Mouse (Mus musculus) frontal cortex, postnatal 25 days (tissue): ENCODE measurements around the gene Atg16l1.
A peak's percentile ranks its signal among the peaks of the same experiment; 100 is the strongest.

Experiments used
- DNase-seq, 2 experiments: peaks; one replicate each; pipeline ENCODE4 v3.0.0; 2022; ENCODE audit warnings: low spot score in 2 of 2

The Atg16l1 gene

DNA sequence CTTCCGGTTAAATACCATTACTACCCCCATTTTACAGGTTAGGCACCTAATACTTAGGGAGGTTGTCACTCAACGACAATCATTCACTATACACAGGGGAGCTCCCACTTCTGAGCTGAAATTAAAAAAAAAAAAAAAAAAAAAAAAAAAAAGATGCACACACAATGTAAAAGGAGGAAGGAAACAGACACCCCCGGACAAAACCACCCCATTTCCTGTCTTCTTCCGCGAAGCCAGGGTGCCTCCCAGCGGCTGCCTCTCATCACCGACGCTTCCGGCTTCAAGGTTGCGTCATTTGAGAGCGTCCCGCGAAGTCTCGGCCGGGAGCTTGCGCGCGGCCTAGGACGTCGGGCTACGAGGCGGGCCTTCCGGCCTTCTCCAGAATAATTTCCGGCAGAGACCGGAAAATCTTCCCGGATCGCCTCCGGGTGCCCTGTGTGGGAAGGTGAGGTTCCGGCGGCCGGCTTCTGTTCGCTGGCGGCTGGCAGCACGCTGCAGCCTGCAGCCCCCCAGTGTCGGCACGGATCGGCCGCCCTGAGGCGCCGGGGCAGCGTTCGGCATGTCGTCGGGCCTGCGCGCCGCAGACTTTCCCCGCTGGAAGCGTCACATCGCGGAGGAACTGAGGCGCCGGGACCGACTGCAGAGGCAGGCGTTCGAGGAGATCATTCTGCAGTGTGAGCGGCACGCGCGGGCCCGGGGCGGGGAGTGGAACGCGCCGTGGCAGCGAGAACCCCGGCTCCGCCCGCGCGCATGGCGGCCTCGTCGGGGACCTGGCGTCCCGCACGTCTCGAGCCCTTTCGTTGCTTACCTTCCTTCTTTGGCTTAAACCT, at the start of gene Atg16l1:
Gene Atg16l1, plus strand, starts transcription at position 230 of the 830 bp plus-strand sequence.
- peak; percentile 89 to 93 for DNase-seq

DNA sequence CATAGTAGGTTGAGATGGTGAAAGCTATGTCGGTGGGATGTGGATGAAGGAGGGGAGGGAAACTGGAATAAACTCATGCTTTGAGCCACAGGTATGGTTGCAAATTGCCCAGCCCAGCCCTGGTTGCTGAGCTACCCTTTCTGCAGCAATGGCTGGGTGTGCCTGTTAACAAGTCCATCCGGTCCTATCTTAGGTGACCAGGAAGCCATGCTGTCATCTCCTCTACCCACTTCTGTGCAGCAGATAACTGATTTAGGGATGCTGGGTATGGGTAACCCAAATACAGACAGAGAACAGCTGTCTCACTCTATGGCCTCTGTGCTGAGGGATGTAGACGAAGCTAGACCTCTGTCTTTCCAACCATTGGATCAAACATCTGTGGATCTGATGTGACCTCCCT, 49.3 kb upstream of the Atg16l1 start:
- DNase-seq: no peak

DNA sequence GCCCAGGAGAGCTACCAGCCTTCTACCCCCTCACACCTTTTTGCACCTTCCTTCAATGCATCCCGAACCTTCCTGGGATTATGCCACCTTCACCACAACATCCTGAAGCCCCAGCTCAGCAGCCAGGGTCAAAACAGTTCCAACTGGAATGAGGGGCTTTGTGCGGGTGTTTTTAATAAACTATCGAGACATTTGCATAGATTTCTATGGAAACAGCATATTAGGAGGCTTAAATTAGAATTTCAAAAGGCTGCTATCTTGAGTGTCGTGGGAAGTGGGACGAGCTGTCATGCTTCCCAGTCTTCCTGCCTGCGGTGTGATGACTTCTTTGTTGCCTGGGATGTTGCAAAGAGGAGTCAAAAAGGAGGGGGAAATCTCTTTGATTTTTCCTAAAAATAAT, 46.6 kb upstream of the Atg16l1 start:
- DNase-seq: no peak

DNA sequence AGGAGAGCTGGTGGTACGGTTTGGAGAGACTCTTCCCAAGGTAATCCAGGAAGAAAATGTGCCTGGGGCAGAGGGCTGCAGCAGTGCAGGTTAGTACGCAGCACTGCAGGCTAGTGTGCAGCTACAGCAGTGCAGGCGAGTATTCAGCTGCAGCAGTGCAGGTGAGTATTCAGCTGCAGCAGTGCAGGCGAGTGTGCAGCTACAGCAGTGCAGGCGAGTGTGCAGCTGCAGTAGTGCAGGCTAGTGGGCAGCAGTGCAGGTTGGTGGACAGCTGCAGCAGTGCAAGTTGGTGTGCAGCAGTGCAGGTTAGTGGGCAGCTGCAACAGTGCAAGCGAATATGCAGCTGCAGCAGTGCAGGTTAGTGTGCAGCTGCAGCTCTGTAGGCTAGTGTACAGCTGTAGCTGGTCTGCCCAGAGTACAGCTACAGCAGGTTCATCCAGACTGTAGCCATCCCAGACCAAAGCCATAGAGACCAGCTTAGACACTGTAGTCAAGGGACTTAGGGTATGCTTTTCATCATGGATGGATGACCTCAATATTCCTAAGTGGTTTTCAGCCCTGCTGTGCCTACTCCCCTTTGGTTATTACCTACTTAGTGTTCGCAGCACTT, 45.9 kb upstream of the Atg16l1 start:
- DNase-seq: no peak

DNA sequence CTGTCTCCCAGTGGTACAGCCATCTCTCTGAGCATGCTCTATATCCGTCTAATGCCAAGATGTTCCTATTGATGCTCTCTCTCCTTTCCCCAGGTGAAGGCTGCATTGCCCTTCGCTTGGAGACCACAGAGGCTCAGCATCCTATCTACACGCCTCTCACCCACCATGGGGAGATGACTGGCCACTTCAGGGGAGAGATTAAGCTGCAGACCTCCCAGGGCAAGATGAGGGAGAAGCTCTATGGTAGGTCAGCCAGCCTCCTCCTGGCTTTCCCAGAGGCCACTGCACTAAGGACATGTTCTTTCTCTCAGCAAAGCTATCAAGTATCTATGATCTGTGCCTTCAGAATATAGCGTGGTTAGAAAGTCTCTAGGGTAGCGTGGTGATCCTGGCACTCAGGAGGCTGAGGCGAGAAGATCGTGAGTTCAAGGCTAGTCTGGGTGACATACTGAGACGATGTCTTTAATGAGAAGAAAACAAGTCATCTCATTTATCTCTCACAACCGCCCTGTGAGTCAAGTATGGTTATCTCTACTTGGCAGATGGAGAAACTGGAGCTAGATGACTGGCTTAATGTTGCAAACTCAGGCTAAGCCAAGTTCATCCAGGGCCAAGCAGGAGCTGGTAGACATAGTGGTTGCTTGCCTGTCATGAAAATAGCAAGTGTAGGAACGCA, 43.6 kb upstream of the Atg16l1 start:
- DNase-seq: no peak

DNA sequence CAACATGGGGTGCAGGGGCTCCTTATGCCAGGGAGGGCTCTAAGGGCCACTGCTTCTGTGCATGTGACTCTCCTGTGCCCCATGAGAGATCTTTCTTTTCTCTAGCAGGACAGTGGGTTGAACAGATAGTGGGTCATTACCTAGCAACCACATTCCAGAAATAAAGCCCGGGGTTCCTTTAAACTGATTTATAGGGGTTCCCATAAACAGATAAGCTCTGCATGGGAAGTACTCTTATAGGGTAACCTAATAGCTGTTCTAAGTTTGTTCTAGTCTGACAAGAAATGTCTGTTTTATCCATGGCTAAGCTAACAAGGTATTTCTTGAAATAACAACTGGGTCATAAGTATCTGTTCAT, 43.1 kb upstream of the Atg16l1 start:
- no peak for DNase-seq

DNA sequence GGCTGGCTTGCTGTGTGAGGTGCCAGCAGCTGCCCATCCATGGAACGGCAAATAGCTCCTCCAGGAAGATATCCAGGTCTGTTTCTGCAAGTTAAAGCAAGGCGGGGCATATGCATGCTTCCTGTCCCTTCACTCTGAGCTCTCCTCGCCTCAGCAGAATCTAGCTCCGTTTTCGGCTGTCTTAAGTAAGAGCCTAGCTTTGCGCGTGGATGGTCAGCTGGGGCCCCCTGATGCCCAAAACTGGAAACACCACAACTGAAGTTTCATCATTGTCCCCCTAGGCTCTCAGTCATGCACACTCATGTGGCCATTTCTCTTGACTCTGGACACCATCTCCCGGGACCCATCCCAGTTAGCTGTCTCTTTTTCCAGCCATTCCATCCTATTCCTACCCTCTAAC, 34.3 kb upstream of the Atg16l1 start:
- DNase-seq: peak in 1 of 2 experiments; percentile 45

DNA sequence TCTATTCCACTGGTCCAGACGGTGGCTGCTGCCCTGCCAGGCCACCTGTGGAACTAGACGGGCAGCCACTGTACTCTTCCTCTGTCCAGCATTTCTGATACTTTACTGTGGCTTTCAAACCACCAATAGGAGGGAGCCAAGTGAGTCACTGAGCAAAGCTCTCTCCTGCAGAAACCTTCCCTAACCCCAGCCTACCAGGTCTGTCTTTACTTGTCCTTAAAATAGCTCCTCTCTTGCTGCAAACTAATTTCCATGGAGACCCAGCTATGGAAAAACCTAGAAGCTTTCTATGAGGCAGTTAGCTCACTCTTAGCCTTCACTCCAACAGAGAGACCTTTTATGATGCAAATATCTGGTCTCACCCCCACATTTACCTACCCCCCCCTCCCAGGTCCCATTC, 33.6 kb upstream of the Atg16l1 start:
- DNase-seq: no peak

DNA sequence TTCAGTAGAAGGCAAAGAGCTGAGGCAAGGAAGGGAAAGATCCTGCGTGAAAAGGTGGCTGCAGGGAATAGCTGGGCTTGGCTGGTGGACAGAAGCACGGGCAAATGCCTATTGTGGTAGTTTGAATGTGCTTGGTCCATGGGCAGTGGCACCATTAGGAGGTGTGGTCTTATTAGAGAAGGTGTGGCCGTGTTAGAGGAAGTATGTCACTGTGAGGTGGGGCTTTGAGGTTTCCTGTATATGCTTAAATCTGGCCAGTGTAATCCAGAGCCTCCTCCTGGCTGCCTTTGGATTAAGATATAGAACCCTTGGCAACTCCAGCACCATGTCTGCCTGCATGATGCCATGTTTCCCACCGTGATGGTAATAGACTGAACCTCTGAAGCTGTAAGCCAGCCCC, 32.3 kb upstream of the Atg16l1 start:
- DNase-seq: no peak

DNA sequence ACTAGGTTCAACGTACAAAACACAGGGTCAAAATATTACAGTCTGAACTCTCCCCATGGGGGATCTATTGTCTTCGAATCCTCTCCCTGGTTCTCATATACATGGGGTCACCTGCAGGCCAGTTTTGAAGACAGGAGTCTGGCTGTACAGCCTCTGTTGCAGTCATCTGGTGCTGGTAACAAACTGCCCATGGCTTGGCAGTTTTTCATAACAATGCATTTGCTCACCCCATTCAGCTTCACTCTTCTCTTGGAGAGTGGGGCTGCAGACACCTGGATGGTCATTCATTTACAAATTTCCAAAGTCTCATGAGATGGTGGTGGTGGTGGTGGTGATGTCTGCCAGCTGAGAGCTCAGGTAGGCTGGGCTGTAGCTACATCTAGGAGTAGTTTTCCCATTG, 26.6 kb upstream of the Atg16l1 start:
- DNase-seq: no peak

DNA sequence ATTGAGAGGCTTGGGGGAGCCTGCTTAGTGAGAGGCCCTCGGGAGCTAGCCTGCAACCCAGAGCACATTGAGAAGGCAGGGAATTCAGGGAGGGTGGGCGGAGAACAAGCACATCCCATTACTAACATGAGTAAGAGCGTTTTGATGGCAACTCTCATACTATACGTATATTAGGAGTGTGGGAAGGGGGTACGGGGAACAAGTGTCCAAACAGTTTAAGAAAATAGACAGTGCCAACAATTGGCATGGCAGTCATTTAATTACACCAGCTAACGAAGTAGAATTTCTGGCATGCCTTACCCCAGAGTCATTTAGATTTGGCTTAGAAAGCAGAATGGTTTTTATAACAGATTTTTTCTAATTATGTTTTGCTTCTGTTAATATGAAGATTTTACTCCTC, 25.8 kb upstream of the Atg16l1 start:
- no peak for DNase-seq

DNA sequence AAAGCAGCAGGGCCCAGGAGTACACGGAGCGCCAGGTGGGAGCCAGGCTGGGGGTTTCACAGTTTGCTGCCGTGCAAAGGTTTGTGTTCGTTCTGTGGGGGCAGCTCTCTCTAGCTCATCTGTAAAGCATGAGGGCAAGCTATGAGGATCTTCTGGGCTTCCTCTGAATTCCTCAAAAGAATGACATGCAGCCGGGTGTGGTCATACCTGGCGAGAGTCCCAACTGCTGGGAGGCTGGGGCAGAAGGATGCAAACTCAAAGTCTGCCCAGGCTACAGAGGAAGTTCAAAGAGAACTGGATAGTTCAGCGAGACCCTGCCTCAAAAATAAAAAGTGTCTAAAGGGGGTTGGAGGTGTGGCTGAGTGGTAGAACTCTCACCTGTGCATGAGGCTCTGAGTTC, 25.4 kb upstream of the Atg16l1 start:
- no peak for DNase-seq

DNA sequence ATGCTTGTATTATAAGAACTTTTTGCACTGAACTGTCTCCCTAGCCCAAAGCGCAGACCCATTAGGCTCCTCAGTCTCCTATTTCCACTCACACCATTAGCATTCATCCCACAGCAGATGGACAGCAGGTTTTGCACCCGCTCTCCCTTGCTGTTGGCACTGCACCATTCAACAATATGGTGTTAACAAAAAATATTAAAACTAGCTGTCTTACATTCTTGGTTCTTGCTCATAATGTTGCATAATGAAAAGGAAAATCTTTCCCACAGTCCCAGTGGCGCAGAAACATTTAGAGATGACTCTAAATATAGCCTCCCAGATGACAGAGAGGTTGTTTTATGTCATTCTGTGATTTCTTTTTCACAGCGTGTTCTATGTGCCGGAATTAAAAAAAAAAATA, 22.5 kb upstream of the Atg16l1 start:
- no peak for DNase-seq

DNA sequence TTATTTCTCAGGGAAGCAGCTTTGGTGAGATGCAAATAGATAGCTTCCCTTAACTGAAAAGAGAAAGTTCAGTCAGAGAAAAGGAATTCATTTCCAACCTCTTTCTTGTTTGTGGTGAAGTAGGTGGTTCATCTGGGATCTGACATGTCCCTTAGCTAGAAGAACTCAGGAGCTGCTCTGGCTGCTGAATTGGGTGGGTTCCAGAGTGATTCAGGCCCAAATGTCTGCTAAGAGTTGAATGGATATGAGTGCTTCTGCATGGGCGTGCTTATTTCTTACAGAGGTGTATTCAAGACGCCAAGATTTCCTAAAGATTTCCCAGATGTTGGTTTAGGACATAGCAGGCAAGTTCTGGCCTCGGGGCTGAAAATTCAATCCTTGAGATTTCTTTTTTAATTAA, 21.5 kb upstream of the Atg16l1 start:
- no peak for DNase-seq

DNA sequence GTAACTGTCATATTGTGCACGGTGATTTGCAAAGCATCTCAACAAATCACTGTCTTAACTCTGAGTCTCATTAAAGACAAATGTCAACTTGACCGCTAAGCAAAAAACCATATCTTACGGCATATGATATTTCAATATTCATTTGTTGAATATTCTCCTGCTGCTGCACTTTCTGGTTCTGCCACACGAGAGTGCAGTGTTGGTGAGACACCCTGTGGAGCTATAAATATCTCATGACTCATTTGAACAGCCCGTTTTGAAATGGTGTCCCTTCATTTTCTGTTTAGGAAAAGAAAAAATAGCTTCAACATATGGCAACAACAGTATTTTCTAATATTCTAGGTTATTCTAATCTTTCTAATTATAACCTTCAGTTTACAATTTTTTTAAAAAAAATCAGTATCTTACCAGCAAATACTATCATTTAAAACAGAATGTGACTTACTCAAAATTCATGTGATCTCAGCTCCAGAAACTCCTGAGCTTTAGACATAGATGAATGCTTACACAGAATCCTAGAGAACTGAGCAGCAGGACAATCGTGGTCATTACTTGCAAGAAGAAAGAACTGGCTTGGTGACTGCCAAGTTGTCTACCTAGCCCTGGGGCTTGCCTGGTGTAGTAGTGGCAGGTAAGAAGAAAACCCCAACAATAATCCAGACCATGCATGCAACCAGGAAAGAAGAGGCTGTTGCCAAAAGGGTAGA, 14.9 kb upstream of the Atg16l1 start:
- DNase-seq: no peak

DNA sequence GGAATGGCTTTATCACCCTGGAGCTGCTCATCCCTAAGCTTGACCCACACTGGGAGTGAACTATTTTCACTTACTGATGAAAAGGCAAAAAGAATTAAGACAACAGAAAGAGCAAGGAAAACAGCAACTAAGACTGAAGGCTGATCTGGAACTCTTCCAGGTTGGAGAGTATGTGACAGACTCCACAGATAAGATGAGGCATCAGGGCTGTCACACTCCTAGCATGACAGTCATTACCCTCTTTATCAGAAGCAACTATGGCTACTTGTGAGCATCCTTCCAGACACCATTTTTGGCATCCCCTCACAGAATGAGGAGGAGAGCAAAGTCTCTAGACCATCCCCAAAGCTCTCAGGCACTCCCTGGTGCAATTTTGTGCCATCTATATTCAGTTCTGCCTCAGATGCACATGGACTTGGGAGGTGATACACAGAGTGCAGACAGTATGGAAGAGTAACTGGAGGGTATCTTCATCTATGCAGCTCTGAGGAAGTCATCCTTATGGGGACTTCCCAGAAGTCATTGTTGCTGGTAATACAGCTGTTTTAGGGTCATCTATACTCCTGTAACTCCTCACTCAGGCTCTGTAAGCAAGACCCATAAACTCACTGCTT, 6.2 kb upstream of the Atg16l1 start:
- no peak for DNase-seq

DNA sequence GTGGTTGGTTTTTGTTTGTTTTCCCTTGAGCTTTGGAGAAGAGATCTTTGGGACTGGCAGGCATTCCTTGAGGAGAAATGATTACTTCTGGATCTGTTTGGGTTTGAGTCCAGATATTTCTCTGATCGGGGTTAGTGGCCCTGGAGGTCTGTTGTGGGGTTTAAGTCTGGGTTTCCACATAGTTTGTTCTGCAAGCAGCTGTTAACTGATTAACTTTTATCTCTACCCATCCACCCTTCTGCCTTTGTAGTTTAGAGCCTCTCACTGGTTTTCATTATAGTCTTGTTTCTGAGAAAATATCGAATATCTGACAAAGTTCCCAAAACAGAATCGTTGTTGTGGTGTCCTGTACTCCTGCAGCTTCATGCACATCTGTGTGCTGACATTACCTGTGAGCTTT, 8.2 kb downstream of the Atg16l1 start:
- no peak for DNase-seq

DNA sequence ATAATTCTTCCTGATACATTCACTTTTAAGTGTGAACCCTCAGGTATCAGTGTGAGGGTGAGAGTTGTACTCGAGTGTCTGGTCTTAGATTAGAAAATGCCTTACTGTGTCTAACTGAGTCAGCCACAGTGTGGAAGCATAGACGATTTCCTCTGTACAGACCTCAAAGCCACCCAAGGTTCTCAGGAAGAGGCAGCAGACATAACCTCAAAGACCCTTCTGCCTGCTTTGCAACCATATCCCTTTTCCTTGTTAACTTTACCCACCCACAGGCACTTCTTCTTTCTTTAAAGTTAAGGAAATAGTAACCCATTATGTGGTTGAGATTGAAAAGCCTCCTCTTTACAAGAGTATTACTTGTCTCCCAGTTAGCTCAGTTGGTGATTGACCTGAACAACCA, 10.1 kb downstream of the Atg16l1 start:
- DNase-seq: no peak

DNA sequence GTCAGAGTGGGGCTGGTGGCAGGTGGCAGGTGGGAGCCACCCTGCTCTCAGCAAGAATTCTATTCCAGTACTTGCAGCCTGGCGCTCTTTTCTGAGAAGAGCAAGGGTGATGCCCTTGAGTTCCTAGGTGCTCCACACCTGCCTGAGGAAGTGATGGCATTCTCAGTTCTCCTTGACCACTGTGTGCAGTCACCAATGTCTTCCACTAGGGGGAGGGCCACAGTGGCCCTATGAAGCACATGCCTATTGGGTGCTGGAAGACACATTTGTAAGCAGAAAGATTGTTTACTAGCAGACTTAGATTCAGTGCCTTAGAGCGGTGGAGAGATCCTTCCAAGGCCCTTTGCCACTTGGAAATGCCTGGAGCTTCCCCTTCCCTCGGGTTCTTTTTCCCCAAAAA, 10.6 kb downstream of the Atg16l1 start:
- no peak for DNase-seq

DNA sequence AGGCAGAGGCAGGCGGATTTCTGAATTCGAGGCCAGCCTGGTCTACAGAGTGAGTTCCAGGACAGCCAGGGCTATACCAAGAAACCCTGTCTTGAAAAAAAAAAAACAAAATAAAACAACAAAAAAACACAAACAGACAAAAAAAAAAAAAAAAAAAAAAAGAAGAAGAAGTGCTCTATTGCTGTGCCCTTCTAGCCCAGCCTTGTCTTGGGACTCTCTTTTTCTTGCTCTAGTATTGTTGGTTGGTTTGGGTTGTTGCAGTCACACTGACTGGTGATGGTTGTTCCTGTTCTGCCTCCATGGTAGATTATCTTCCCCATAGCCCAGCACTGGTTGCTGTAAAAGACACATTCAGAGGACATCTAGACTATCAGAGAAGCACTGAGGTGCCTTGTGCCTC, 13.6 kb downstream of the Atg16l1 start:
- DNase-seq: no peak

DNA sequence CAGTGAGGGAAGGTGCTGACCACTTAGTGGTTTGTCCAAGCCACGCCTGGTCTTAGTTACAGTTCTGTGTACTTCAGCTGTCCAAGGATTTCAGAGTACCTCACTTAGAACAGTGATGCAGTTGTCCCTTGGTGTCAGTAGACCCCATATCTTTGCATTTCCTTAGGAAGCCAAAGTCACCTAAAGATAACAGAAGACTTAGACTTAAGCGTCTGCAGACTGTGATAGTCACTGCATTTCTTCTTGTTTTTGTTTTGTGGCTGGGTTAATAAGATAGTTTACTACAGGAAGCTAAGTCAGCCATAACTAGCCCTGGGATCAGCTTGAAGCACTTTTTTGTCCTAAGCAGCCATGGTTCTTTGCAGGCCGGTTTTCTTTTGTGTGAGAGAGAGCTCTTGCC, 14.8 kb downstream of the Atg16l1 start:
- DNase-seq: no peak

DNA sequence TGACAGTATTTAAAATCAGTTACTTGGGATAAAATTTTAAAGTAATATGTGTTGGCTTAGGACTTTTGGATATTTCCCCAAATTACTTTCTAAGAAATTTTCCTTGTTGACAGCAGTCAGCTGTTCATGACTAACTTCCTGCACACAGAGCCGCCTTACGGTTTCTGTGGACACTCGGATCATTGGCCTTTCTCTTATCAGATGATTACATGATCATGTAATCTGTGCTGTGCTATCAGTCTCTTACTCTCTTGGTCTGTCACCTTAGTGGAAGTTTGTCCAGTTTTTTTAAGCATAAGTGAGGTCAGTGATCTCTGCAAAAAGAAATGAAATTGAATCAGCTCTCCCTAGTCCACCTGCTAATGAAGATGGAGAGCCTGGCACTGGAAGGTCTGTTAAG, 16.1 kb downstream of the Atg16l1 start:
- no peak for DNase-seq
